Mouse (Mus musculus): Measurements from ENCODE around the gene Srcin1. TPM values are rescaled to one million over a fixed set of nuclear protein-coding genes. Genes with fewer than 3 reads are reported as not detected.

Gene Srcin1
- polyA plus RNA-seq, 1 experiment from 2014 or later: 0.87 TPM

- Histone ChIP-seq H3K9ac (no peak overlapping the region), H3K4me3 (no peak overlapping the region), H3K9me3 (no peaks in the 10 kb centered on the region), H3K27me3 (no peaks in the 10 kb centered on the region), H3K4me1 (no peaks in the 10 kb centered on the region), H3K27ac (no peak overlapping the region), H3K36me3 (peaks cover 67% of the 10 kb centered on the region), H3K4me2 (no peak overlapping the region)
- no peak for ATAC-seq (ENCODE audit: borderline replicate concordance, extremely low read depth, low FRiP score, low TSS enrichment)
- WGBS: 79% methylated on average over 10 of the region's 10 CpGs
Measured at GRCm38 (mm10) chr11:97491640-97492039, 84.3 kb downstream of the Srcin1 start.

GRCm38 (mm10) chr11:97489589-97490324, 86.2 kb downstream of the Srcin1 start:
- peak; percentile 64 for ATAC-seq (ENCODE audit: borderline replicate concordance, extremely low read depth, low FRiP score, low TSS enrichment)

GRCm38 (mm10) chr11:97487656-97488055, 88.3 kb downstream of the Srcin1 start:
- Histone ChIP-seq H3K4me3 (no peak overlapping the region), H3K27me3 (no peaks in the 10 kb centered on the region), H3K27ac (no peak overlapping the region), H3K4me2 (no peak overlapping the region), H3K36me3 (peaks cover 64% of the 10 kb centered on the region), H3K9ac (no peak overlapping the region), H3K4me1 (no peaks in the 10 kb centered on the region), H3K9me3 (no peaks in the 10 kb centered on the region)
- 49% methylated on average over 3 of the region's 3 CpGs for WGBS
- no peak for ATAC-seq (ENCODE audit: borderline replicate concordance, extremely low read depth, low FRiP score, low TSS enrichment)

More at GRCm38 (mm10) chr11:97489589-97490324, 86.2 kb downstream of the Srcin1 start:
- no peak overlapping the region for H3K27ac ChIP-seq
- no peaks in the 10 kb centered on the region for H3K4me1 ChIP-seq
- H3K4me2 ChIP-seq: no peak overlapping the region
- 36% methylated on average over 16 of the region's 16 CpGs for WGBS
- H3K4me3 ChIP-seq: no peak overlapping the region
- H3K36me3 ChIP-seq: peaks cover 73% of the 10 kb centered on the region
- no peaks in the 10 kb centered on the region for H3K9me3 ChIP-seq
- H3K9ac ChIP-seq: no peak overlapping the region
- no peaks in the 10 kb centered on the region for H3K27me3 ChIP-seq

- no peak overlapping the region for H3K4me2 ChIP-seq
- H3K9ac ChIP-seq: no peak overlapping the region
- no peaks in the 10 kb centered on the region for H3K4me1 ChIP-seq
- H3K27ac ChIP-seq: no peak overlapping the region
- H3K4me3 ChIP-seq: no peak overlapping the region
- H3K27me3 ChIP-seq: no peaks in the 10 kb centered on the region
- ATAC-seq (ENCODE audit: borderline replicate concordance, extremely low read depth, low FRiP score, low TSS enrichment): no peak
- H3K36me3 ChIP-seq: peaks cover 63% of the 10 kb centered on the region
- WGBS: 82% methylated on average over 8 of the region's 8 CpGs
- H3K9me3 ChIP-seq: no peaks in the 10 kb centered on the region
Measured at GRCm38 (mm10) chr11:97485661-97486060, 90.3 kb downstream of the Srcin1 start.

- no peak for ATAC-seq (ENCODE audit: borderline replicate concordance, extremely low read depth, low FRiP score, low TSS enrichment)
- no peaks in the 10 kb centered on the region for H3K9me3 ChIP-seq
- WGBS: 76% methylated on average over 8 of the region's 8 CpGs
- no peak overlapping the region for H3K4me3 ChIP-seq
- no peaks in the 10 kb centered on the region for H3K27me3 ChIP-seq
- H3K4me1 ChIP-seq: no peaks in the 10 kb centered on the region
- no peak overlapping the region for H3K9ac ChIP-seq
- peaks cover 73% of the 10 kb centered on the region for H3K36me3 ChIP-seq
- H3K27ac ChIP-seq: no peak overlapping the region
- H3K4me2 ChIP-seq: no peak overlapping the region
Measured at GRCm38 (mm10) chr11:97479824-97480223, 96.2 kb downstream of the Srcin1 start.

GRCm38 (mm10) chr11:97479085-97479484, 96.9 kb downstream of the Srcin1 start:
- ATAC-seq (ENCODE audit: borderline replicate concordance, extremely low read depth, low FRiP score, low TSS enrichment): no peak
- Histone ChIP-seq H3K4me1 (no peaks in the 10 kb centered on the region), H3K9me3 (no peaks in the 10 kb centered on the region), H3K27ac (no peak overlapping the region), H3K27me3 (no peaks in the 10 kb centered on the region), H3K4me3 (no peak overlapping the region), H3K9ac (no peak overlapping the region), H3K36me3 (peaks cover 74% of the 10 kb centered on the region), H3K4me2 (no peak overlapping the region)
- WGBS: 84% methylated on average over 10 of the region's 10 CpGs

GRCm38 (mm10) chr11:97478345-97478744, 97.6 kb downstream of the Srcin1 start:
- no peak overlapping the region for H3K27ac ChIP-seq
- no peaks in the 10 kb centered on the region for H3K9me3 ChIP-seq
- no peaks in the 10 kb centered on the region for H3K27me3 ChIP-seq
- H3K4me2 ChIP-seq: no peak overlapping the region
- no peak overlapping the region for H3K9ac ChIP-seq
- peaks cover 81% of the 10 kb centered on the region for H3K36me3 ChIP-seq
- H3K4me1 ChIP-seq: no peaks in the 10 kb centered on the region
- no peak for ATAC-seq (ENCODE audit: borderline replicate concordance, extremely low read depth, low FRiP score, low TSS enrichment)
- 81% methylated on average over 6 of the region's 6 CpGs for WGBS
- H3K4me3 ChIP-seq: no peak overlapping the region

GRCm38 (mm10) chr11:97477431-97477830, 98.6 kb downstream of the Srcin1 start:
- Histone ChIP-seq H3K4me1 (no peaks in the 10 kb centered on the region), H3K9ac (no peak overlapping the region), H3K27me3 (no peaks in the 10 kb centered on the region), H3K4me2 (no peak overlapping the region), H3K4me3 (no peak overlapping the region), H3K27ac (no peak overlapping the region), H3K9me3 (no peaks in the 10 kb centered on the region), H3K36me3 (peaks cover 84% of the 10 kb centered on the region)
- ATAC-seq (ENCODE audit: borderline replicate concordance, extremely low read depth, low FRiP score, low TSS enrichment): no peak
- WGBS: 64% methylated on average over 7 of the region's 7 CpGs

- Histone ChIP-seq H3K4me2 (no peak overlapping the region), H3K9ac (no peak overlapping the region), H3K27me3 (no peaks in the 10 kb centered on the region), H3K27ac (no peak overlapping the region), H3K4me3 (no peak overlapping the region), H3K36me3 (peaks cover 80% of the 10 kb centered on the region), H3K4me1 (no peaks in the 10 kb centered on the region), H3K9me3 (no peaks in the 10 kb centered on the region)
- peak; percentile 36; the same call in 1 of the 2 replicates for ATAC-seq (ENCODE audit: borderline replicate concordance, extremely low read depth, low FRiP score, low TSS enrichment)
- 61% methylated on average over 8 of the region's 8 CpGs for WGBS
Measured at GRCm38 (mm10) chr11:97476334-97477095, 99.5 kb downstream of the Srcin1 start.

- H3K27ac ChIP-seq: no peak overlapping the region
- H3K4me3 ChIP-seq: no peak overlapping the region
- no peaks in the 10 kb centered on the region for H3K27me3 ChIP-seq
- no peaks in the 10 kb centered on the region for H3K9me3 ChIP-seq
- H3K4me1 ChIP-seq: no peaks in the 10 kb centered on the region
- no peak for ATAC-seq (ENCODE audit: borderline replicate concordance, extremely low read depth, low FRiP score, low TSS enrichment)
- H3K4me2 ChIP-seq: no peak overlapping the region
- peaks cover 77% of the 10 kb centered on the region for H3K36me3 ChIP-seq
- no peak overlapping the region for H3K9ac ChIP-seq
- WGBS: 85% methylated on average over 6 of the region's 6 CpGs
Measured at GRCm38 (mm10) chr11:97471276-97471675, 104.7 kb downstream of the Srcin1 start.

GRCm38 (mm10) chr11:97469828-97470227, 106.2 kb downstream of the Srcin1 start:
- Histone ChIP-seq H3K27ac (no peak overlapping the region), H3K9me3 (no peaks in the 10 kb centered on the region), H3K9ac (no peak overlapping the region), H3K27me3 (no peaks in the 10 kb centered on the region), H3K4me2 (no peak overlapping the region), H3K4me1 (no peaks in the 10 kb centered on the region), H3K36me3 (peaks cover 78% of the 10 kb centered on the region), H3K4me3 (no peak overlapping the region)
- WGBS: 89% methylated on average over 7 of the region's 7 CpGs
- 0 out of 2 replicates have a peak, but pooled peaks have one; percentile 14 for ATAC-seq (ENCODE audit: borderline replicate concordance, extremely low read depth, low FRiP score, low TSS enrichment)

- Histone ChIP-seq H3K36me3 (peaks cover 79% of the 10 kb centered on the region), H3K4me2 (no peak overlapping the region), H3K4me1 (no peaks in the 10 kb centered on the region), H3K9ac (no peak overlapping the region), H3K9me3 (no peaks in the 10 kb centered on the region), H3K27ac (no peak overlapping the region), H3K27me3 (no peaks in the 10 kb centered on the region), H3K4me3 (no peak overlapping the region)
- 52% methylated on average over 14 of the region's 14 CpGs for WGBS
- peak; percentile 57 for ATAC-seq (ENCODE audit: borderline replicate concordance, extremely low read depth, low FRiP score, low TSS enrichment)
Measured at GRCm38 (mm10) chr11:97468639-97469287, 107.2 kb downstream of the Srcin1 start.

Data from lung, embryonic 15.5 days (tissue).